Mouse (Mus musculus): ENCODE measurements at regions not wholly inside any gene's neighbourhood (a gene's known extent, or its start where the extent isn't known, plus 50 kb on each side); places are given as distances from the start of the nearest gene placed in this dataset.
A peak's percentile ranks its signal among the peaks of the same experiment; 100 is the strongest.

DNA sequence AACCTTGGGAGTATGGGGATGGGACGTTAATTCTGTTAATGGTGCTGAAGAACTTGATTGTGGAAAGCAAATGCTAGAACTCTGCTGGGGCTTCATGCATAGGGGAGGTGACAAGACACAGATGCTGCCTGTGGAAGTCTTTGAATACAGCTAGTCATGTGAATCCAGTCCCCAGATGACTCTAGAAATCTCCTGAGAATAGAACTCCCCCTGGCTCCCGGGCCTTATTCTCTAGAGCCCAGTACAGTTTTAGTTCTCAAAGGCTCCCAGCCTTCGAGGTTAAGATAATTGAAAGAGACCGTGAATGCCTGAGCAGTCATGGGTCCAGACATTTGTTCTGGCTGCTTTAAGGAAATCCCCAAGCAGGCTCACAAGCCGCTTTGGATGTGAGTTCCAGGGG is 499.9 kb upstream of the Vstm2b start:
- Histone ChIP-seq H3K27ac (ENCODE audit: low read depth, low read length) (no peak overlapping the region), H3K4me1 (ENCODE audit: control insufficient read depth, insufficient read depth, low read depth, low read length) (no peaks in the 10 kb centered on the region), H3K9me3 (ENCODE audit: control insufficient read depth, low read length) (no peaks in the 10 kb centered on the region), H3K4me3 (ENCODE audit: low read length) (no peak overlapping the region), H3K4me2 (ENCODE audit: low read length) (no peak overlapping the region), H3K9ac (ENCODE audit: low read depth, low read length) (no peak overlapping the region), H3K27me3 (replicated peaks; ENCODE audit: control insufficient read depth, insufficient read depth, low read length) (no peaks in the 10 kb centered on the region), H3K36me3 (ENCODE audit: control insufficient read depth, insufficient read depth, low read length) (no peaks in the 10 kb centered on the region)
- 53% methylated on average over 5 of the region's 5 CpGs for WGBS
- ATAC-seq = no peak

DNA sequence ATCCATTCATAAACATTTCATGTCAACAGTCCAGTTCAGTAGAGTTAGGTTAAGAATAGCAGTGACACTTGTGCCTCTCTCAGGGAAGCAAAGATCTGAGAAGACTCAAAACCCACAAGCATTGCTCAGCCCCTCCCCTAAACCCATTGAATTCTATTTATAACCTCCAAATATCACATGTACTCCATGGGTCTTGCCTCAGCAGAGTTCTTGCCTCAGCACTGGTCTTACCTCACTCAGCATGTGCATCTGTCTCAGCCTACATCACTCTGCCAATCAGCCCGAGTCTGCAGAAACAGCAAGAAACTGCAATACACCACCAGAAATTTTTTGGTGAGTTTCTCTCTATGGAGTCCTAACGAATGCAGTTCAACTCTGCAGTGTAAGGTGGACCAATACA is 478.8 kb upstream of the Vstm2b start:
- WGBS = 75% methylated on average over 2 of the region's 2 CpGs
- no peak overlapping the region for H3K4me3 ChIP-seq (ENCODE audit: low read length)

DNA sequence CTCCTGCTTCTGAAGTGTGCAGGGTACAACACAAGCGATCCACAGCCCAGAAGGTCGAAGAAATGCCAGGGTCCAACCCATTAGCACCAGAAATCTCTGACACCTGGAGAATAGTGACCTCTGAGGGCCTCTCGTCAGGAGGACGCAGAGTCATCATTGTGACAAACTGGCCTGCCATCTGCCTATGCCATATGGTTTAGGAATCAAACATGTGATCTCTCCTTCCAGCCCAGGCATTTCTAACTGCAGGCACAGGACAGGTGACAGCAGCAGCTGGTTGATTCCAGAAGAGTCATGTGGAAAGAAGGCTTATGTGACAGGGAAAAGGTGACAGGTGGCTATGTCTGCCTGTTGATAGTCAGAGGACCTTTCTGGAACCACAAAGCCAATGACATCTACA is 476.0 kb upstream of the Vstm2b start:
- no peak overlapping the region for H3K9ac ChIP-seq (ENCODE audit: low read depth, low read length)
- H3K4me1 ChIP-seq (ENCODE audit: control insufficient read depth, insufficient read depth, low read depth, low read length) = no peaks in the 10 kb centered on the region
- WGBS = 65% methylated on average over 4 of the region's 4 CpGs
- H3K27ac ChIP-seq (ENCODE audit: low read depth, low read length) = no peak overlapping the region
- no peaks in the 10 kb centered on the region for H3K36me3 ChIP-seq (ENCODE audit: control insufficient read depth, insufficient read depth, low read length)
- peak; percentile 77 for ATAC-seq
- H3K27me3 ChIP-seq (replicated peaks; ENCODE audit: control insufficient read depth, insufficient read depth, low read length) = no peaks in the 10 kb centered on the region
- no peak overlapping the region for H3K4me3 ChIP-seq (ENCODE audit: low read length)
- no peak overlapping the region for H3K4me2 ChIP-seq (ENCODE audit: low read length)
- H3K9me3 ChIP-seq (ENCODE audit: control insufficient read depth, low read length) = no peaks in the 10 kb centered on the region

More for the DNA sequence above, 478.8 kb upstream of the Vstm2b start:
- H3K4me2 ChIP-seq (ENCODE audit: low read length) = no peak overlapping the region
- H3K9ac ChIP-seq (ENCODE audit: low read depth, low read length) = no peak overlapping the region
- no peaks in the 10 kb centered on the region for H3K4me1 ChIP-seq (ENCODE audit: control insufficient read depth, insufficient read depth, low read depth, low read length)
- H3K27me3 ChIP-seq (replicated peaks; ENCODE audit: control insufficient read depth, insufficient read depth, low read length) = no peaks in the 10 kb centered on the region
- H3K9me3 ChIP-seq (ENCODE audit: control insufficient read depth, low read length) = no peaks in the 10 kb centered on the region
- ATAC-seq = no peak
- no peak overlapping the region for H3K27ac ChIP-seq (ENCODE audit: low read depth, low read length)
- no peaks in the 10 kb centered on the region for H3K36me3 ChIP-seq (ENCODE audit: control insufficient read depth, insufficient read depth, low read length)

DNA sequence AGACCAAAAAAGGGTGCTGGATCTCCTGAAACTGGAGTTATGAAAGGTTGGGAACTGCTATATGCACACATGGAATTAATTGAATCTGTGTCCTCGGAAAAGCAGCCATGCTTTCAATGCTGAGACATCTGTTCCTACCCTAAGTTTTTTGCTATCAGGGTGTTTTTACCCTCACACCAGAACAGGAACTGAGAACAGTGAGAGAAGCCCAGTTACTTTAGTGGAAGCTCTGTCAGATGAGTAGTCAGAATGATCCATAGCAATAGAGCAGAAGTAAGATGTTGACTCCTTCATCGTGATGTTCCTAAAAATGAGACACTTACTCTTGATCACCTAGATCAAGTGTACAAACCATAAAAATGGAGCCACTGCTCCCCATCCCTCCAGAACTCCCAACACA is 468.7 kb upstream of the Vstm2b start:
- no peaks in the 10 kb centered on the region for H3K27me3 ChIP-seq (replicated peaks; ENCODE audit: control insufficient read depth, insufficient read depth, low read length)
- H3K4me1 ChIP-seq (ENCODE audit: control insufficient read depth, insufficient read depth, low read depth, low read length) = no peaks in the 10 kb centered on the region
- no peak overlapping the region for H3K4me2 ChIP-seq (ENCODE audit: low read length)
- no peak overlapping the region for H3K9ac ChIP-seq (ENCODE audit: low read depth, low read length)
- no peak overlapping the region for H3K4me3 ChIP-seq (ENCODE audit: low read length)
- H3K36me3 ChIP-seq (ENCODE audit: control insufficient read depth, insufficient read depth, low read length) = no peaks in the 10 kb centered on the region
- no peak for ATAC-seq
- H3K27ac ChIP-seq (ENCODE audit: low read depth, low read length) = no peak overlapping the region
- 91% methylated on average over 2 of the region's 2 CpGs for WGBS
- H3K9me3 ChIP-seq (ENCODE audit: control insufficient read depth, low read length) = no peaks in the 10 kb centered on the region

DNA sequence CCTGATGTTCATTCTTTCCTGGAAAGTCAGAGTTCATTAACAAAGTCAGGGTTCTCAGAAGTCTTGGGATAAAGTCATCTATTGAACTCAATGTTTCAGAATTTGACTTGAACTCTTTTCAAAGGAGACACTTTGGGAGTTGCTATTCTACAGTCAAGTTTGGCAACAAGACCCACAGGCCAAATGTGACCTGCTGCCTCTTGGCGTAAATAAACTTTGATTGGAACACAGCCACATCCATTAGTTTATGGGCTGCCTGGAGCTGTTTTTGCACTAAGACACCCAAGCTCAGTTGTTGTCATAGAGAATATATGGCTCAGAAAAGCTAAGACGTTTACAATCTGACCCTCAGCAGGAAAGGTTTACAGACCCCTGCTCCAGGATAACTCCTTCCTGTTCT is 464.2 kb upstream of the Vstm2b start:
- no peaks in the 10 kb centered on the region for H3K36me3 ChIP-seq (ENCODE audit: control insufficient read depth, insufficient read depth, low read length)
- H3K27ac ChIP-seq (ENCODE audit: low read depth, low read length) = no peak overlapping the region
- 53% methylated on average over 2 of the region's 2 CpGs for WGBS
- H3K4me1 ChIP-seq (ENCODE audit: control insufficient read depth, insufficient read depth, low read depth, low read length) = no peaks in the 10 kb centered on the region
- H3K4me2 ChIP-seq (ENCODE audit: low read length) = no peak overlapping the region
- no peak for ATAC-seq
- H3K9me3 ChIP-seq (ENCODE audit: control insufficient read depth, low read length) = no peaks in the 10 kb centered on the region
- no peaks in the 10 kb centered on the region for H3K27me3 ChIP-seq (replicated peaks; ENCODE audit: control insufficient read depth, insufficient read depth, low read length)
- H3K4me3 ChIP-seq (ENCODE audit: low read length) = no peak overlapping the region
- H3K9ac ChIP-seq (ENCODE audit: low read depth, low read length) = no peak overlapping the region

DNA sequence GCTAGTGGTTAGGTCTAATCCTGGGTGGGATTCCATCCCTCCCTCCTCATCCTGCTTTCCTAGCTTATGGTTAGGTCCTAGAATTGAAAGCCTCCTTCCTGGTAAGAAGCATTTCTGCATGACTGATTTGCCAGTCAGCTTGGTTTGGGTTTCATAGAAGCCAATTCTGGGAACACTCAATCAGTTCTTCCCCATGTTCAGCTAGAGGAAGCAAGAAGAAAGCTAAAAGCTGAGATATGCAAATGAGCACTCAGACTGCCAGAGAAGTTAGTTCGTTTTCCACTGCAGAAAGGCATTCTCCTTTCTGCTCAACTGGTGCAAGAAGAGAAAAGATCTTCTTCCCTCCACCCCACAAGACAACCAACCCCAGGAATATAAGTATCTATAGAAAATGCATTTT is 457.0 kb upstream of the Vstm2b start:
- no peak overlapping the region for H3K4me3 ChIP-seq (ENCODE audit: low read length)
- no peaks in the 10 kb centered on the region for H3K27me3 ChIP-seq (replicated peaks; ENCODE audit: control insufficient read depth, insufficient read depth, low read length)
- H3K27ac ChIP-seq (ENCODE audit: low read depth, low read length) = no peak overlapping the region
- H3K9ac ChIP-seq (ENCODE audit: low read depth, low read length) = no peak overlapping the region
- no peaks in the 10 kb centered on the region for H3K9me3 ChIP-seq (ENCODE audit: control insufficient read depth, low read length)
- H3K4me1 ChIP-seq (ENCODE audit: control insufficient read depth, insufficient read depth, low read depth, low read length) = no peaks in the 10 kb centered on the region
- no peaks in the 10 kb centered on the region for H3K36me3 ChIP-seq (ENCODE audit: control insufficient read depth, insufficient read depth, low read length)
- WGBS = 42% methylated on average over 1 of the region's 1 CpGs
- H3K4me2 ChIP-seq (ENCODE audit: low read length) = no peak overlapping the region
- no peak for ATAC-seq

DNA sequence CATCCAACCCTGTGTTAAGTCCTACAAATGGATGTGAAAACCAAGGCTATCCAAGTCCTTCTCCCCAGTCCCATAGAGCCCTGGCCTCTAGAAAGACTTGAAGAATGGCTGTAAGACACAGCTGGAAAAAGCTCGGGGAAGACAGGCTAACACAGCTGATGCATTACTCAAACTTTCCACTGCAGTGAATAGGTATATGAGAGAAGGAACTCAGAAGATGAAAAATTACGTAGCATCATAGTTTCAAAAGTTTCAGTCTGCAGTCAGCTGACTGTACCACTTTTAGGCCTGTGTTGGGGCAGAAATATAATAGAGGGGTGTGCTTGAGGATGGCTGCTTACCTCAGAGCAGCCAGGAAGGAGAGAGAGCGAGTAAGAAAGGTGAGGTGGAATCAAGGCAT is 456.3 kb upstream of the Vstm2b start:
- no peak overlapping the region for H3K4me2 ChIP-seq (ENCODE audit: low read length)
- H3K9ac ChIP-seq (ENCODE audit: low read depth, low read length) = no peak overlapping the region
- H3K4me3 ChIP-seq (ENCODE audit: low read length) = no peak overlapping the region
- no peak for ATAC-seq
- no peaks in the 10 kb centered on the region for H3K9me3 ChIP-seq (ENCODE audit: control insufficient read depth, low read length)
- H3K4me1 ChIP-seq (ENCODE audit: control insufficient read depth, insufficient read depth, low read depth, low read length) = no peaks in the 10 kb centered on the region
- 90% methylated on average over 3 of the region's 3 CpGs for WGBS
- H3K36me3 ChIP-seq (ENCODE audit: control insufficient read depth, insufficient read depth, low read length) = no peaks in the 10 kb centered on the region
- H3K27ac ChIP-seq (ENCODE audit: low read depth, low read length) = no peak overlapping the region
- no peaks in the 10 kb centered on the region for H3K27me3 ChIP-seq (replicated peaks; ENCODE audit: control insufficient read depth, insufficient read depth, low read length)

DNA sequence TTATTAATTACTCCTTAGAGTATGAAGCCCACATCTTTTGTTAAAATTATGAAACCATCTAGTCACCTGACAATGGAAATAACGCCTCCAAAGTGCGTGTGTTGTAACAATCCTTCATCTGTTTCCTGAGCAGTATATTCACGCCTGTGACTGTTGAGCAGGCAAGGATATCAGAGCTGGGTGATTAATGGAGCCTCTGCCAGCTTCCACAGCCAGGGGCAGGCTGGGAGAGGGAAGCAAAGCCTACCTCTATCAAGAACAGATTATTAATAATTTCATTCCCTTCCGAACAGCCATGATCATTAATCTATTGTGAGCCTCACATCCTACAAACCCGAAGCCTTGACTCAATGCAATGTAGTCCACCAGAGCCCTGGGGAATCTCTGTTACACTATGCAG is 431.7 kb upstream of the Vstm2b start:
- ATAC-seq = peak; percentile 93
- no peaks in the 10 kb centered on the region for H3K36me3 ChIP-seq (ENCODE audit: control insufficient read depth, insufficient read depth, low read length)
- no peak overlapping the region for H3K9ac ChIP-seq (ENCODE audit: low read depth, low read length)
- 70% methylated on average over 5 of the region's 5 CpGs for WGBS
- no peak overlapping the region for H3K4me2 ChIP-seq (ENCODE audit: low read length)
- H3K4me3 ChIP-seq (ENCODE audit: low read length) = no peak overlapping the region
- no peak overlapping the region for H3K27ac ChIP-seq (ENCODE audit: low read depth, low read length)
- H3K4me1 ChIP-seq (ENCODE audit: control insufficient read depth, insufficient read depth, low read depth, low read length) = no peaks in the 10 kb centered on the region
- H3K9me3 ChIP-seq (ENCODE audit: control insufficient read depth, low read length) = no peaks in the 10 kb centered on the region
- no peaks in the 10 kb centered on the region for H3K27me3 ChIP-seq (replicated peaks; ENCODE audit: control insufficient read depth, insufficient read depth, low read length)

DNA sequence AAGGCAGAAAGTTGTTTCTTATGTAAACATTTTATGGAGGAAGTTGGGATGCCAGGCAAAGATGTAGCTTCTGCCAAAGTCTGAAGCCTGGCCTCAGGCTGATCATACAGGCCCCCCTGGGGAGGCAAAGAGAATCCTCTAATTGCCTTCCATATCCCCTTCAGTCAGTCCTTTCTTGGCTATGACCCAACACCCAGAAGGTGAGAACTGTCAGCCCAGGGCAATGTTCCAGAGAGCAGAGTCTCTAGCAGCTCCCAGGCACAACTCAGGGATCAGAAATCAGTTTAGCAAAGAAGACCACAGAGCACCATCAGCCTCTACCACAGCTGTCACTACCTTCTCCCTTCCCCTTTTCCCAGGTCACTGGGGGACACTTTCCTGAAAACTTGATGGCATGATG is 410.9 kb upstream of the Vstm2b start:
- Histone ChIP-seq H3K27ac (ENCODE audit: low read depth, low read length) (no peak overlapping the region), H3K4me1 (ENCODE audit: control insufficient read depth, insufficient read depth, low read depth, low read length) (no peaks in the 10 kb centered on the region), H3K9ac (ENCODE audit: low read depth, low read length) (no peak overlapping the region), H3K36me3 (ENCODE audit: control insufficient read depth, insufficient read depth, low read length) (no peaks in the 10 kb centered on the region), H3K9me3 (ENCODE audit: control insufficient read depth, low read length) (no peaks in the 10 kb centered on the region), H3K4me3 (ENCODE audit: low read length) (no peak overlapping the region), H3K27me3 (replicated peaks; ENCODE audit: control insufficient read depth, insufficient read depth, low read length) (no peaks in the 10 kb centered on the region), H3K4me2 (ENCODE audit: low read length) (no peak overlapping the region)
- ATAC-seq = no peak

DNA sequence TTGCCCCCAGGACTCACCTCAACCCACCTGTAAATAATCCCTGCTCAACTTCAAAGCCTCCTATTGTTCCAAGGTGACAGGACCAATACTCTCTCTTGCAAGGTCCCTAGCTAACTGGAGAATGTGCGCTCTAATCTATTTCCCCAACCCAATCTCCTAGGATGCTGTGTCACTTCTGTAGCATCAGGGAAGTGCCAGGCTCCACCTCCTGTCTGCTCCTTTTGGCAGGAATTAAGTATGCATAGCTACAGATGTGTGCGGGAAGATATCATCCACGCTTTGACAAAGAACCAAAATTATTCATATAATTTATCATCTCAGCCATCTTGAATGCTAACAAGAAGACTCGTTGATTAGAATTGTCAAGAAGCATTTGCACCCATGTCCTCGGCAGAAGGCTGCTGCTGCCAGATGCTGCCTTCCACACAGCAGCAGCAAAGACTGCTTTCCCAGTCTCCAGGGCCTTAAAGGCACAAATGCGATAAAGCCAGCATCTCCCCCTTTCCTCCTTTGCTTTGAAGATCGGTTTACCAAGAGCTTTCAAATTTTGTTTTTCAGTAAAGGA is 375.3 kb upstream of the Vstm2b start:
- no peak; the same call in 1 of the 2 replicates for ATAC-seq
- H3K4me2 ChIP-seq (ENCODE audit: low read length) = no peak overlapping the region
- H3K4me3 ChIP-seq (ENCODE audit: low read length) = no peak overlapping the region
- no peaks in the 10 kb centered on the region for H3K36me3 ChIP-seq (ENCODE audit: control insufficient read depth, insufficient read depth, low read length)
- 68% methylated on average over 7 of the region's 7 CpGs for WGBS
- no peaks in the 10 kb centered on the region for H3K27me3 ChIP-seq (replicated peaks; ENCODE audit: control insufficient read depth, insufficient read depth, low read length)
- no peak overlapping the region for H3K9ac ChIP-seq (ENCODE audit: low read depth, low read length)
- H3K9me3 ChIP-seq (ENCODE audit: control insufficient read depth, low read length) = no peaks in the 10 kb centered on the region
- no peaks in the 10 kb centered on the region for H3K4me1 ChIP-seq (ENCODE audit: control insufficient read depth, insufficient read depth, low read depth, low read length)
- H3K27ac ChIP-seq (ENCODE audit: low read depth, low read length) = no peak overlapping the region

All from hindbrain, embryonic 16.5 days (tissue).